Mouse (Mus musculus): ENCODE data around the gene Sec24d. TPM values are rescaled to one million over a fixed set of nuclear protein-coding genes. Genes with fewer than 3 reads are reported as not detected.
A peak's percentile ranks its signal among the peaks of the same experiment; 100 is the strongest.
"Not testable (repeated sequence)": the region's sequence is repeated elsewhere in the genome, so short reads cannot be mapped to it uniquely, and the experiment has no call there.

The Sec24d gene
- polyA plus RNA-seq, 1 experiment from 2014 or later = 51.4 TPM

DNA sequence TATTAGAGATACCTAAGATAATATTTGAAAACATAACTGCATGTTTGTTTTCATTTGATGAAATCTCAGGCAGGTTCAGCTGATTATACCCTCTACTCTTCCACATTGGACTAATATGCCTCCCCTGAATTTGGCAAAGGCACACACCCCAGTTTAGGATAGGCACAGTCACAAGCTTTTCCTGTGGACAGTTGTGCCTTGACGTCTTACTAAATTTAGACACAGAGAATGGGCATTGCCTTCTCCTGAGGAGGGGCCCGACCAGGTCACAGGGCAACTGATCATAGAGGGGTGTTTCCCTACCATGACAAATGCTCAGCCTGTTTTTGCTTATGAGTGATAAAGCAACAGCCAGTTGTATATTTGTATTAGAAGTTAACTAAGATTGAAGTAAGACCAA, 84.3 kb downstream of the Sec24d start:
- H3K4me1 ChIP-seq (replicated peaks; ENCODE audit: insufficient read depth, low read length) = no peaks in the 10 kb centered on the region
- no peak overlapping the region for H3K27ac ChIP-seq
- H3K9ac ChIP-seq (ENCODE audit: low read depth, low read length) = no peak overlapping the region
- peaks cover 40% of the 10 kb centered on the region for H3K36me3 ChIP-seq (ENCODE audit: insufficient read depth, low read length)
- no peaks in the 10 kb centered on the region for H3K27me3 ChIP-seq (ENCODE audit: insufficient read depth, low read length)
- TF ChIP-seq CTCF (IDR thresholded peaks at IDR 0.05; ENCODE audit: low read depth) = no peak
- ATAC-seq (replicated peaks; ENCODE audit: low FRiP score, low read depth) = no peak
- no peak for DNase-seq (ENCODE audit: low spot score)
- no peak overlapping the region for H3K4me3 ChIP-seq (replicated peaks; ENCODE audit: low read depth, low read length)
- 83% methylated on average over 2 of the region's 2 CpGs for WGBS
- H3K9me3 ChIP-seq (replicated peaks; ENCODE audit: low read length) = no peaks in the 10 kb centered on the region
- H3K4me2 ChIP-seq (ENCODE audit: low read length) = no peak overlapping the region

DNA sequence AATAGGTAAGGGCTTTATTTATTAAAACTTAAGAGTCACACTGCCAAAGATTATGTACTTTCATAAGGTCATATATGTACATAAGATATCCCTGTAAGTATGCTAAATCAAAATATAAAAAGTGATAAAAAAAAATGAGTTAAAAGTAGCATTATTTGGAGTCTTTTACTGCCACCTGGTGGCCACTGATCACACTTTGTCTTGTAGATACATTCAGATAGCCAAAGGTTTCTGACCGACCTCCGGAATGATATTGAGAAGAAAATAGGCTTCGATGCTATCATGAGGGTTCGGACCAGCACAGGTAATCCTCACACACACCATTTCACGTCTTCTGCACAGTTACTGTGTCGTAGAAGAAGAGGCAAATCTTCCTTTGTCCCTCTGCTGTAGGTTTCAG, 85.9 kb downstream of the Sec24d start:
- Histone ChIP-seq H3K4me3 (replicated peaks; ENCODE audit: low read depth, low read length) (no peak overlapping the region), H3K9me3 (replicated peaks; ENCODE audit: low read length) (no peaks in the 10 kb centered on the region), H3K36me3 (ENCODE audit: insufficient read depth, low read length) (peaks cover 45% of the 10 kb centered on the region), H3K27ac (no peak overlapping the region), H3K9ac (ENCODE audit: low read depth, low read length) (no peak overlapping the region), H3K4me2 (ENCODE audit: low read length) (no peak overlapping the region), H3K27me3 (ENCODE audit: insufficient read depth, low read length) (no peaks in the 10 kb centered on the region), H3K4me1 (replicated peaks; ENCODE audit: insufficient read depth, low read length) (no peaks in the 10 kb centered on the region)
- 73% methylated on average over 6 of the region's 6 CpGs for WGBS
- ATAC-seq (replicated peaks; ENCODE audit: low FRiP score, low read depth) (no peak), DNase-seq (ENCODE audit: low spot score) (peak; percentile 87)
- TF ChIP-seq CTCF (IDR thresholded peaks at IDR 0.05; ENCODE audit: low read depth) = peak; percentile 73

DNA sequence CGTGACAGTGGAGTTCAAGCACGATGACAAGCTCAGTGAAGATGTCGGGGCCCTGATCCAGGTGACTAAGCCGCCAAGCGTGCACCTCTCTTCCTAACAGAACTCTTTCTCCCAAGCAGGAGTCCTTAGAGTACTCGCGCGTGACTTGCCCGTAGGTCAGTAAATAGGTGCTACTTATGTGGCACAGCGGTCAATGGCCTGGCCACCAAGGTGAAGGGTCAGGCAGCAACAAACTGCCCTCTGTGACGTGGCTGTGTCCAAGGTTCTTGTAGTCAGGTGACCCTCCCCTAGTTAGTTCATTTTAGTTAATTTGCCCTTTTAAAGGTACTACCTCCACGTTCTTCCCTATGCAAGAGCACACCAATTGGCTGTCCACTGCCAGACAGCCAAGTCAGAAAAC, 86.4 kb downstream of the Sec24d start:
- no peak overlapping the region for H3K4me2 ChIP-seq (ENCODE audit: low read length)
- H3K4me3 ChIP-seq (replicated peaks; ENCODE audit: low read depth, low read length) = no peak overlapping the region
- H3K27ac ChIP-seq = no peak overlapping the region
- no peak for TF ChIP-seq CTCF (IDR thresholded peaks at IDR 0.05; ENCODE audit: low read depth)
- H3K9me3 ChIP-seq (replicated peaks; ENCODE audit: low read length) = no peaks in the 10 kb centered on the region
- DNase-seq (ENCODE audit: low spot score) = no peak
- H3K27me3 ChIP-seq (ENCODE audit: insufficient read depth, low read length) = no peaks in the 10 kb centered on the region
- no peaks in the 10 kb centered on the region for H3K4me1 ChIP-seq (replicated peaks; ENCODE audit: insufficient read depth, low read length)
- H3K36me3 ChIP-seq (ENCODE audit: insufficient read depth, low read length) = peaks cover 47% of the 10 kb centered on the region
- H3K9ac ChIP-seq (ENCODE audit: low read depth, low read length) = no peak overlapping the region
- ATAC-seq (replicated peaks; ENCODE audit: low FRiP score, low read depth) = no peak
- 93% methylated on average over 12 of the region's 12 CpGs for WGBS

DNA sequence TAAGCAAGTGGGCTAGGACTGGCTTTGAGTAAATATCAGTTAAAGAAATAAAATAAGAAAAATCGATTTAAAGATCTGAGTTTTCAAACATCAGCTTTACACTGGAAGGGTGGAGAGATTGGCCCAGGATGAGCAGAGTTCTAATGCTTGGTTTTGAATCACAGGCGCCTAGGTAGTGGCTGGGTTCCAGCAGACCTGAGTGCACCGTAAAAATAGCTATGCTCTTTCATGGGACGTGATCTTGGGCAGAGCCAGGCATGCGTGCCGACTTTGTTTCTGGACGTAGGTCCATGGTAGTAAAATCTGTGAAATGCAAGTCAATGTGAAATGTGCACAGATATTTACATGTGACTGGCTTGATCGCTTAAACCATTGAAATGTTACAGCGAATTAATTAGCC, 87.1 kb downstream of the Sec24d start:
- H3K27me3 ChIP-seq (ENCODE audit: insufficient read depth, low read length) = no peaks in the 10 kb centered on the region
- peaks cover 50% of the 10 kb centered on the region for H3K36me3 ChIP-seq (ENCODE audit: insufficient read depth, low read length)
- no peaks in the 10 kb centered on the region for H3K9me3 ChIP-seq (replicated peaks; ENCODE audit: low read length)
- no peak for DNase-seq (ENCODE audit: low spot score)
- no peak overlapping the region for H3K4me3 ChIP-seq (replicated peaks; ENCODE audit: low read depth, low read length)
- H3K9ac ChIP-seq (ENCODE audit: low read depth, low read length) = no peak overlapping the region
- no peak for TF ChIP-seq CTCF (IDR thresholded peaks at IDR 0.05; ENCODE audit: low read depth)
- no peak overlapping the region for H3K4me2 ChIP-seq (ENCODE audit: low read length)
- no peak for ATAC-seq (replicated peaks; ENCODE audit: low FRiP score, low read depth)
- H3K4me1 ChIP-seq (replicated peaks; ENCODE audit: insufficient read depth, low read length) = no peaks in the 10 kb centered on the region
- no peak overlapping the region for H3K27ac ChIP-seq
- WGBS = 89% methylated on average over 9 of the region's 9 CpGs

DNA sequence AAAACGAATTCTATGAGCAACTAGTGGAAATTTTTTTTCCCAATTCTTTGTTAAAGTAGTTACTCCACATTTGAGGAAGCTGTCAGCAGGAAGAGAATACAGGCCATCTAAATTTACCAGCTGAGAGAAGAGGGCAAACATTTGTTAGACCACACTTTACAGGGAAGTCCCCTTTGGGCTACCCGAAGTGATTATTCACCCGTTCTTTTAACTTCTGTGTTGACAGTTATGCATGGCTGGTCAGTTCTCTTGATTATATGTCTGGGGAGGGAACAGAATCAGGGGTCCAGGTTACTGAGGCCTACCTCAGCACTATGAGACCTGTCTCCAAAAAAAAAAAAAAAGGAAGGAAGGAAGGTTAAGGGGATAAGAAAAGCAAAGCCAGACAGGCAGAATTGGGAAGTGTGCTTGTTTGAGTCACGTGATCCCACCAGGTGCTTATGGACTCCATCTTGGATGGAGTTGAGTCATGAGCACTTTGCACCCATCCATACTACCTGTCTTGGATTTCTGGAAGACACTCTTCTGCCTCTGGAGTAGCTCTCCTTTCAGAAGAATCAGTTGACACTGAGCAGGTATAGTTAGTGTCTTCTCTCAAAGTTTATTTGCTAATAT, 89.2 kb downstream of the Sec24d start:
- 60% methylated on average over 4 of the region's 4 CpGs for WGBS
- H3K36me3 ChIP-seq (ENCODE audit: insufficient read depth, low read length) = peaks cover 54% of the 10 kb centered on the region
- no peak for ATAC-seq (replicated peaks; ENCODE audit: low FRiP score, low read depth)

DNA sequence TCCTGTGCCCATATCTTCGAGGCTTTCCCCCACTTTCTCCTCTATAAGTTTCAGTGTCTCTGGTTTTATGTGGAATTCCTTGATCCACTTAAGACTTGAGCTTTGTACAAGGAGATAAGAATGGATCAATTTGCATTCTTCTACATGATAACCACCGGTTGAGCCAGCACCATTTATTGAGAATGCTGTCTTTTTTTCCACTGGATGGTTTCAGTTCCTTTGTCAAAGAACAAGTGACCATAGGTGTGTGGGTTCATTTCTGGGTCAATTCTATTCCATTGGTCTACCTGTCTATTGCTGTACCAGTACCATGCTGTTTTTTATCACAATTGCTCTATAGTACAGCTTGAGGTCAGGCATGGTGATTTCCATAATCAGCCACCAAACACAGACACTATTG, 99.6 kb downstream of the Sec24d start:
- ATAC-seq (replicated peaks; ENCODE audit: low FRiP score, low read depth); H3K27ac ChIP-seq; H3K4me2 ChIP-seq (ENCODE audit: low read length); H3K4me3 ChIP-seq (replicated peaks; ENCODE audit: low read depth, low read length); H3K9me3 ChIP-seq (replicated peaks; ENCODE audit: low read length); H3K4me1 ChIP-seq (replicated peaks; ENCODE audit: insufficient read depth, low read length); H3K9ac ChIP-seq (ENCODE audit: low read depth, low read length); DNase-seq (ENCODE audit: low spot score); H3K27me3 ChIP-seq (ENCODE audit: insufficient read depth, low read length): not testable (repeated sequence)
- WGBS = 85% methylated on average over 2 of the region's 2 CpGs
- H3K36me3 ChIP-seq (ENCODE audit: insufficient read depth, low read length) = peaks cover 22% of the 10 kb centered on the region

More for the DNA sequence above, 89.2 kb downstream of the Sec24d start:
- Histone ChIP-seq H3K27ac (no peak overlapping the region), H3K27me3 (ENCODE audit: insufficient read depth, low read length) (no peaks in the 10 kb centered on the region), H3K4me3 (replicated peaks; ENCODE audit: low read depth, low read length) (no peak overlapping the region), H3K9ac (ENCODE audit: low read depth, low read length) (no peak overlapping the region), H3K4me1 (replicated peaks; ENCODE audit: insufficient read depth, low read length) (no peaks in the 10 kb centered on the region), H3K9me3 (replicated peaks; ENCODE audit: low read length) (no peaks in the 10 kb centered on the region), H3K4me2 (ENCODE audit: low read length) (no peak overlapping the region)
- DNase-seq (ENCODE audit: low spot score) = no peak
- no peak for TF ChIP-seq CTCF (IDR thresholded peaks at IDR 0.05; ENCODE audit: low read depth)

DNA sequence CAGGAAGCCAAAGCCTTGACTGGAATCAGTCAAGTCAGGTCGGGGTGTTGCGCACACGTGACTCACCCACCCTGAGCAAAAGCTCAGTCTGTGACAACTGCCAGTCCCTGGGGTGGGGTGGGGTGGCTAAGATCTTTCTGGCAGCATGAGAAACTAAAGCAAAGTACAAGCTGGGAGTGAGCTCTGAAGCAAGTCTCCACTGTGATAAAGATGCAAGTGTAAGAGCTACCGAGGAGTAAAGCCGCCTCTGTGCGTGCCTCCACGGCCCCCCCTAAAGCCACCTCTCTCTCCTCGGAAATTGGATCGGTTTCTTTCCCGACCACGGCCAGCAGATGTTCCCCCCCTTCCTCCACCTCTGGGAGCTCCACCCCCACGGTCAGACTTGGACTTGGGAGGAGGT, 101.9 kb downstream of the Sec24d start:
- H3K9ac ChIP-seq (ENCODE audit: low read depth, low read length) = no peak overlapping the region
- H3K4me1 ChIP-seq (replicated peaks; ENCODE audit: insufficient read depth, low read length) = no peaks in the 10 kb centered on the region
- no peaks in the 10 kb centered on the region for H3K27me3 ChIP-seq (ENCODE audit: insufficient read depth, low read length)
- no peak for TF ChIP-seq CTCF (IDR thresholded peaks at IDR 0.05; ENCODE audit: low read depth)
- WGBS = 80% methylated on average over 12 of the region's 12 CpGs
- H3K27ac ChIP-seq = no peak overlapping the region
- H3K4me2 ChIP-seq (ENCODE audit: low read length) = no peak overlapping the region
- DNase-seq (ENCODE audit: low spot score) = peak; percentile 6
- ATAC-seq (replicated peaks; ENCODE audit: low FRiP score, low read depth) = no peak
- H3K9me3 ChIP-seq (replicated peaks; ENCODE audit: low read length) = no peaks in the 10 kb centered on the region
- no peak overlapping the region for H3K4me3 ChIP-seq (replicated peaks; ENCODE audit: low read depth, low read length)
- H3K36me3 ChIP-seq (ENCODE audit: insufficient read depth, low read length) = peaks cover 21% of the 10 kb centered on the region

All from kidney, postnatal 0 days (tissue).